Mouse (Mus musculus) hindbrain, embryonic 11.5 days (tissue): ENCODE measurements around the gene Gtf2i. TPM values are rescaled to one million over a fixed set of nuclear protein-coding genes. Genes with fewer than 3 reads are reported as not detected.

ENCODE experiments used
- ATAC-seq: fragments of 200-750 bp; cut with Nextera tagmentation; 2 replicates; pipeline ENCODE4 v1.8.0; 2017; ENCODE audit warnings: mild to moderate bottlenecking, moderate TSS enrichment, moderate library complexity; ENCODE audit not compliant: low FRiP score
- DNase-seq: peaks from one replicate; pipeline ENCODE4 v3.0.0-alpha.2; 2015; ENCODE audit warnings: low spot score
- H3K27ac ChIP-seq: fragments of 300-500 bp; sonication (generic); 2 replicates; pipeline ENCODE4 v1.5.1; 2014; ENCODE audit warnings: mild to moderate bottlenecking, low read depth, low read length
- H3K27me3 ChIP-seq: fragments of 300-500 bp; sonication (generic); 2 replicates; pipeline ENCODE4 v1.6.1; 2014; ENCODE audit warnings: mild to moderate bottlenecking, low read length, moderate library complexity, mixed read lengths; ENCODE audit not compliant: control insufficient read depth, insufficient read depth
- H3K36me3 ChIP-seq: fragments of 300-500 bp; sonication (generic); 2 replicates; pipeline ENCODE4 v1.6.1; 2014; ENCODE audit warnings: mild to moderate bottlenecking, low read length, moderate library complexity, mixed read lengths; ENCODE audit not compliant: control insufficient read depth, insufficient read depth
- H3K4me1 ChIP-seq: fragments of 300-500 bp; sonication (generic); replicated peaks from 2 replicates; pipeline ENCODE4 v1.6.1; 2014; ENCODE audit warnings: low read length, mixed read lengths; ENCODE audit not compliant: control insufficient read depth, insufficient read depth
- H3K4me2 ChIP-seq: fragments of 300-500 bp; sonication (generic); replicated peaks from 2 replicates; pipeline ENCODE4 v1.6.1; 2014; ENCODE audit warnings: mild to moderate bottlenecking, low read depth, low read length
- H3K4me3 ChIP-seq: fragments of 300-500 bp; sonication (generic); 2 replicates; pipeline ENCODE4 v1.5.1; 2014; ENCODE audit warnings: low read depth, low read length
- H3K9ac ChIP-seq: fragments of 300-500 bp; sonication (generic); 2 replicates; pipeline ENCODE4 v1.6.1; 2014; ENCODE audit warnings: low read depth, low read length
- H3K9me3 ChIP-seq: fragments of 300-500 bp; sonication (generic); 2 replicates; pipeline ENCODE4 v1.6.1; 2016; ENCODE audit warnings: low read length; ENCODE audit not compliant: control insufficient read depth
- WGBS: fragments of 180-500 bp; shearing (Covaris S2); extraction: QIAGEN DNeasy Blood & Tissue Kit; methylation state at CpG from one replicate; pipeline ENCODE4 v1.1.7; 2014; 5-methylcytosine and 5-hydroxymethylcytosine counted together
- polyA plus RNA-seq: library from polyadenylated mRNA; unstranded; fragments of >200 nt; fragmentation: Nextera tagmentation; extraction: Ambion mirVana; gene quantifications from 2 replicates; pipeline ENCODE4 v1.2.1, GENCODE M21; 2014

Gtf2i gene
- polyA plus RNA-seq, 1 experiment from 2014 or later = 178 TPM

DNA sequence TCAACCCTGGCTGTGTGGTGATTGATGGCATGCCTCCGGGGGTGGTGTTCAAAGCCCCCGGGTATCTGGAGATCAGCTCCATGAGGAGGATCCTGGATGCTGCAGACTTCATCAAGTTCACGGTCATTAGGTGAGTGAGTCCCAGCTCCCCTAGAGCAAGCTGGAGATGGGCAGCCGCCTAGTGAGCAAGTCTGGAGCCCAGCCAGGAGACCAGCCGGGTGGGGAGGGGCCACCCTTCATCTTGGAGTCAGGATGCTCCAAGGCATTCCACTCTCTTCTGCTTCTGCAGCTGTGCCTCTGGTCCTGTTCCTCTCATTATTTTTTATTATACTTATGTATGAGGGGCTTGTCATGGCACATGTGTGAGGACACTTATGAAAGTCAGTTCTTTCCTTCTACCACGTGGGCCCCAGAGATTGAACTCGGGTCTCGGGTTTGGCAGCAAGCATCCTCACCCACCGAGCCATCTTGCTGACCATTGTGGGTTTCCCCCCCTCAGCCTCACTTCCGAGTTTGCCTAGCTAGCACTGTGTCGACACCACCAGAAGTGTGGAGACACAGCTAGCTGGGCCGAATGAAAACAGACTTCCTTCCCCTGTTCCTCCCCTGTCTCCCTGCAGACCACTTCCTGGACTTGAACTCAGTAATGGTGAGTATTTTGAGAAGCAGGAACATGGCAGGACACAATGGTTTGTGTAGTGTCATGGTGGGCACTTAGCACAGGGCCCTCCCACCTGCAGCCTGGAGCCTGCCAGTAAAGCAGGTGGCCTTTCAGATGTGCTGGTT is 100.3 kb downstream of the Gtf2i start:
- no peaks in the 10 kb centered on the region for H3K9me3 ChIP-seq
- no peak for DNase-seq
- no peak overlapping the region for H3K9ac ChIP-seq

DNA sequence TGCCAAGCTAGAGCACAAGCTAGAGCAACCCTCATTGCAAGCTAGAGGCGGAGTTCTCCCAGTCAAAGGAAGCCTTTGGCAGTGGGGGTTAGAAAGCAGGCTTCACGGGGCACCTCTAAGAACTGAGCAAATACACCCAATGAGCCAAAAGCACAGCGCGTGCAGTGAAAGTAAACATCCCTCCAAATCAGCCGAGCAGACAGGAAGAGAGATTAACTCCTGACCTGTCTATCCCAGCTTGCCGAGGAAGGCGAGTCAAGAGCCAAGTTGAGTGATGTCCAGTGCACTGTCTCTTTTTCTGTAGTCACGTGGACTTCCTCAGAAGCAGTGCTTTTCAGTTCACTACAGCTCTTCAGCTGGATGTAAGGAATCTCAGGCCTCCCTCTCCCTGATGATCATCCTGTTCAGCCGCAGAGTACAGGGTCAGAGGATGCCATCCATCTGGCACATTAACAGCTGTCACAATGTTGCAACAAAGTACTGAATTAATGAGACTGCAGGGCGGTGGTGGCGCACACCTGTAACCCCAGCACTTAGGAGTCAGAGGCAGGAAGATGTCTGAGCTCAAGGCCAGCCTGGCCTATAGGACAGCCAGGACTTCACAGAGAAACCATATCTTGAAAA is 104.5 kb downstream of the Gtf2i start:
- H3K4me2 ChIP-seq = no peak overlapping the region
- no peaks in the 10 kb centered on the region for H3K9me3 ChIP-seq
- DNase-seq (no peak), ATAC-seq (no peak)
- no peaks in the 10 kb centered on the region for H3K4me1 ChIP-seq
- no peaks in the 10 kb centered on the region for H3K27me3 ChIP-seq
- H3K36me3 ChIP-seq = no peaks in the 10 kb centered on the region
- no peak overlapping the region for H3K27ac ChIP-seq
- 73% methylated on average over 11 of the region's 11 CpGs for WGBS
- H3K9ac ChIP-seq = no peak overlapping the region
- H3K4me3 ChIP-seq = no peak overlapping the region

More for the DNA sequence above, 100.3 kb downstream of the Gtf2i start:
- no peak overlapping the region for H3K4me3 ChIP-seq
- H3K4me2 ChIP-seq = no peak overlapping the region
- H3K4me1 ChIP-seq = no peaks in the 10 kb centered on the region
- no peaks in the 10 kb centered on the region for H3K36me3 ChIP-seq
- no peaks in the 10 kb centered on the region for H3K27me3 ChIP-seq
- no peak overlapping the region for H3K27ac ChIP-seq
- WGBS = 84% methylated on average over 12 of the region's 12 CpGs
- no peak for ATAC-seq

DNA sequence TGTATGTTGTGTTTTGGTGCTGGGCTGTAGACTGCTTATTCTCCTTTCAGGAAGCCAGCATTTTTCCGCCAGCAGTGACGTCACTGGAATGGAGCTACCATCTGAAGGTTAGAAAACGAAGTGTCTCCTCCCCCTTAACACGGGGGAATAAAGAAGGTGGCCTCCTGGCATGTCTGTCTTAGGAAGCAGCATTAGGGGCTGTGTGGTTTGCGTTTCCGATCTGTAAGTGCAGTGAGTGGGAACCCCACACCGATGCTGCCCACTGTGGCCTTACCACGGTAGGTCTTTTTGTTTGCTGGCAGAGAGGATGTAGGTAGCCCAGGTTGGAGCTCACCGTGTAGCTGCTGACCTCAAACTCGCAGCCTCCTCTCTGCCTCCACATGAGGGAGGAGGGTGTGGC is 107.8 kb downstream of the Gtf2i start:
- no peak overlapping the region for H3K4me3 ChIP-seq
- H3K36me3 ChIP-seq = no peaks in the 10 kb centered on the region
- DNase-seq (no peak), ATAC-seq (no peak)
- H3K9ac ChIP-seq = no peak overlapping the region
- no peaks in the 10 kb centered on the region for H3K4me1 ChIP-seq
- no peaks in the 10 kb centered on the region for H3K27me3 ChIP-seq
- no peak overlapping the region for H3K27ac ChIP-seq
- 86% methylated on average over 10 of the region's 10 CpGs for WGBS
- H3K9me3 ChIP-seq = no peaks in the 10 kb centered on the region
- H3K4me2 ChIP-seq = no peak overlapping the region

DNA sequence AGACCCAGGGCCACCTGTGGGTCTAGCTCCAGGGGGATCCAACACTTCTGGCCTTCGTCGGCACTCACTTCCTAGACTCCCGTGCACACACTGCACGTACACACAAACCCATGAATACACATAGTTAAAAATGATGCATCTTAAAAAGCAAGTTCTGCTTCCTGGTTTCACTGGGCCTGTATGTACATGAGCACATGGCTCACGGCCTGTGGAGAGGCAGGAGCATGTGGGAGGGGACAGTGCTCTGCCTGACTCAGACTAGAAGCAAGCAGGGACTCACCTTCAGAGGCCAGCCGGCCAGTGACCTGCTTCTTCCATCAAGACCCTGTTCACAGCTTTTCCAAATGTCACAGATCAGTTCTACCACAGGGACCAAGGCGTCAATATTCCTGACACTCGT is 120.9 kb downstream of the Gtf2i start:
- H3K4me3 ChIP-seq = no peak overlapping the region
- H3K9me3 ChIP-seq = no peaks in the 10 kb centered on the region
- H3K4me2 ChIP-seq = no peak overlapping the region
- ATAC-seq (no peak), DNase-seq (no peak)
- H3K27ac ChIP-seq = no peak overlapping the region
- H3K36me3 ChIP-seq = no peaks in the 10 kb centered on the region
- no peaks in the 10 kb centered on the region for H3K4me1 ChIP-seq
- H3K27me3 ChIP-seq = no peaks in the 10 kb centered on the region
- 91% methylated on average over 8 of the region's 8 CpGs for WGBS
- no peak overlapping the region for H3K9ac ChIP-seq

DNA sequence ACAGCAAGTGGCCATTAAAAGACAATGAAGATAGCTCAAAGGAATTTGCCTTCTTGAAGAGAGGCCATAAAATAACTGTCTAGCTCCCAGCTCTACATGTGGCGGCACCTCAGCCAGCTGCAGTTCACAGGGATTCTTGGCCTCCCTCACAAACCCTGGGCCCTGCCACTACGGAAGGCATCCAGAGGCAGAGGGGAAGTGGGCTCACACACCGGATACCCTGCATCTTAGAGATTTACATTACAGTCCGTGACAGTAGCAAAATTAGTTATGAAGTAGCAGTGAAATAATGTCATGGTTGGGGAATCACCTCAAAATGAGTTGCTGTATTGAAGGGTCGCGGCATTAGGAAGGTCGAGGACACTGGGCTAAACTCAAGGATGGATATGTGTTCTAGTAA is 126.0 kb downstream of the Gtf2i start:
- DNase-seq = no peak
- 89% methylated on average over 7 of the region's 7 CpGs for WGBS

More for the DNA sequence above, 126.0 kb downstream of the Gtf2i start:
- H3K9me3 ChIP-seq = no peaks in the 10 kb centered on the region
- ATAC-seq = no peak
- no peak overlapping the region for H3K27ac ChIP-seq
- no peak overlapping the region for H3K4me2 ChIP-seq
- H3K4me1 ChIP-seq = no peaks in the 10 kb centered on the region; the same call in 1 of the 2 replicates
- H3K4me3 ChIP-seq = no peak overlapping the region
- H3K9ac ChIP-seq = no peak overlapping the region
- H3K27me3 ChIP-seq = no peaks in the 10 kb centered on the region
- no peaks in the 10 kb centered on the region for H3K36me3 ChIP-seq

Other genes with a start within 250 kb of the Gtf2i start
- 12.3 and 13.2 TPM in 2 replicates for gene Castor2, start 215.0 kb downstream of the Gtf2i start, polyA plus RNA-seq
- gene Rcc1l, start 138.0 kb downstream of the Gtf2i start, polyA plus RNA-seq = 21.8 and 22.8 TPM in 2 replicates
- gene Gtf2ird2, start 130.7 kb downstream of the Gtf2i start, polyA plus RNA-seq = 7.1 and 8.2 TPM in 2 replicates
- 3.2 and 4.0 TPM in 2 replicates for gene Ncf1, start 85.1 kb downstream of the Gtf2i start, polyA plus RNA-seq
- 65.3 and 69.3 TPM in 2 replicates for gene Gtf2ird1, start 142.0 kb upstream of the Gtf2i start, polyA plus RNA-seq
- 7.4 and 8.0 TPM in 2 replicates for gene Clip2, start 237.7 kb upstream of the Gtf2i start, polyA plus RNA-seq
- not detected in 2 replicates for gene Syna, start 245.4 kb upstream of the Gtf2i start, polyA plus RNA-seq